Mouse (Mus musculus): ENCODE data around the gene Kcnh3.

DNA sequence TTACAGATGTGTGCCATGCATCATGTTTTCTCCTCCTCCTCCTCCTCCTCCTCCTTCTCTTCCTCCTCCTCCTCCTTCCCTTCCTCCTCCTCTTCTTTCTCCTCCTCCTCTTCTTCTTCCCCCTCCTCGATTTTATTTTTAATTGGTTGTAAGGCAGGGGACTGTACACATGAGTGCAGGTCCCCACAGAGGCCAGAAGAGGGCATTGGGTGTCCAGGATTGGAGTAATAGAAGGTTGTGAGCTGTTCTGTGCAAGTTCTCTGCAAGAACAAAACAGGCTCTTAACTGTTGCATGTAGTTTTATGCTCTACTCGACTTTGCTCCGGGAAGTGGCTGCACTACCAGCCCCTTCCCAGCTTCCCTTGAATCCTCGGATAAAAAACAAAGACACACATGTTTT, 15.5 kb downstream of the Kcnh3 start:
- TF ChIP-seq POLR2A (IDR thresholded peaks at IDR 0.05; ENCODE audit: low read depth, low read length) (no peak), CTCF (conservative IDR thresholded peaks at IDR 0.05; ENCODE audit: insufficient read depth, insufficient read length, low read depth, low read length) (peak; percentile 48)

Data from kidney, adult 2 months (tissue).